Mouse (Mus musculus): ENCODE measurements at regions not wholly inside any gene's neighbourhood (a gene's known extent, or its start where the extent isn't known, plus 50 kb on each side); places are given as distances from the start of the nearest gene placed in this dataset.
"Not testable (repeated sequence)": the region's sequence is repeated elsewhere in the genome, so short reads cannot be mapped to it uniquely, and the experiment has no call there.

DNA sequence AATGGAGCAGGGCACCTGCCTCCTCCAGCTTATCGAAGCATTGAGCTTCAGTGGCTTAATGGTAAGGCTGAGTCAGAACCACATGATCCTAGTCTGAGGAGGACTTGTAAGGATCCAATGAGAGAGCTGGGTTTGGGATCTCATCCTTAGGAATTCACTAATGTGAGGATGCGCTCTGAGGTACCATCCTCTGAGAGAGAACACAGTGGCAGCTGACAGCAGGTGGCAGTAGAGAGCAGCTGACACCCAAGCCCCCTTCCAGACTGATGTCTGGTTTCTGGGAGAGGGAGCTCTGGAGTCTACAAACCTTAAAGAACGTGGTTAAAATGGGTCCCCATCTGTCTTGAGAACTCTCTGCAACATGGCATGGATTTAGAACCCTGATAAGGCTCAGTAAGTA, 137.8 kb downstream of the B3glct start:
- peak; percentile 15 for DNase-seq (ENCODE audit: low spot score)

DNA sequence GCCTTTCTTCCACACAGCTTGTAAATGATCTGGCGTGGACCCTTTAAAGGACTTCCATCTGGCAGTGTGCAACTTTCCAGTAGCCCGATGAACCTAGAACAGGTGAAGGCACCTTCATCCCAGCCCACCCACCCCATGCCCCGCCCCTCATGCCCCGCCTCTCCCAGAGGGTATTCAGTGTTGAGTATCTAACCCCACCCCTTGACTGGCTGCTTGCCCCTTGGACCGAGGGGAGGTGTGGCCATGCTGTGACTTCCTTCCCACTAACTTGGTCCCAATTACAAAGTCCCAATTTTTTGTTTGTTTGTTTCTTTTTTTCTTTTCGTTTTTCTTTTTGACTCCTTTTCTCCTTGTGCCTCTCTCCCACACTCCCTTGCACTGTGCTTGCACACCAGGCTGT, 140.8 kb downstream of the B3glct start:
- DNase-seq (ENCODE audit: low spot score): no peak

DNA sequence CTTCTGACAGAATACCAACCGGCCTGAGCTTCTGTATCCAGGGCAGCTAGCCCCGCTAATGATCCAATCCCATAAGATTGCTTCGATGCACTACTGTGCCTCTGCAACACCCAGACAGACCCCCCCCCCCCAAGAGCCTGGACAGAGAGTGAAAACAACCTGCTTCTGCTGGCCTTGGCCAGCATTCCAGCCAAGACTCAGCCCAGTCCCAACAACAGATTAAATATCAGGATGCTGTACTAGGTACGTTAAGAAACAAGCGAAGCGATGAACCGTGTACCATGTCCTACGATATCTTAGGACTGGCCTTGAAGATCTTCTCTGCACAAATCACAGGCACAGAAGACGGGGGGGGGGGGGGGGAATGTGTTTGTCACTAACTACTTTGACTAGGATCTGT, 145.8 kb downstream of the B3glct start:
- DNase-seq (ENCODE audit: low spot score): no peak

- DNase-seq (ENCODE audit: low spot score): no peak
Measured at GRCm38 (mm10) chr5:149827599-149827998, 149.6 kb downstream of the B3glct start.

DNA sequence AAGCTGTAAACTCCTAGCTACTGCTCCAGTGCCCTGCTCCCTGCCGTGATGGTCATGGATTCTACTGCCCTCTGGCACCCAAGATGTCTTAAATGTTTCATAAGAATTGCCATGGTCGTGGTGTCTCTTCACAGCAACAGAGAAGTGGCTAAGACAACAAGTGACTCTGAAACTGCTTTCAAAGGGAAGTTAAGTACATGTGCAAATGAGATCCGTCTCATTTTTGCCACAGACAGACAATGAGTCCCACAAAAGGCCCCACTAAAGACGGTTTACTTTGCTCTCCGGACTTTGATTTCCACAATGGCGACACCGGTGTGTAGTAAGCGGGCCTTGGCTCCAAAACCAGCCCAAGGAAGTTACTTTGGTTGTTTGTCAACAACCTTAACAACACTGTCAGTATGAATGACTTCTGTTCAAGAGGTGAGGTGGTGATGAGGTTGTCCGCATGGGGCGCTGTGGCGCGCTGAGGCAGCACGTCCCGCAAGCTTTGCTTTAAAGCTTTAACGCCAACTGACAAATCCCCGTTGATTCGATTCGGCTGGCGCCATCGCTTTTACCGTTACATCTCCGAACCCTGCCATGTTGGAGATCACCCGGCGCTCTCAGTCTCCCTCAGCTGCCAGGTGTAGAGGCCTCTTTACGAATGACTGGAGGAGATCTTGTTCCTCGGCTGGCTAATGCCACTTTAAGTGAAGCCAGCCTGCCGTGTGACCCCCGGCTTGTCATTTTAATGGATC, 153.3 kb downstream of the B3glct start:
- DNase-seq (ENCODE audit: low spot score): peak; percentile 31

GRCm38 (mm10) chr5:149837379-149837778, 159.3 kb downstream of the B3glct start:
- no peak for DNase-seq (ENCODE audit: low spot score)

- DNase-seq (ENCODE audit: low spot score): no peak
Measured at GRCm38 (mm10) chr5:149842491-149842890, 164.5 kb downstream of the B3glct start.

- DNase-seq (ENCODE audit: low spot score): no peak
Measured at GRCm38 (mm10) chr5:149843310-149843709, 165.3 kb downstream of the B3glct start.

DNA sequence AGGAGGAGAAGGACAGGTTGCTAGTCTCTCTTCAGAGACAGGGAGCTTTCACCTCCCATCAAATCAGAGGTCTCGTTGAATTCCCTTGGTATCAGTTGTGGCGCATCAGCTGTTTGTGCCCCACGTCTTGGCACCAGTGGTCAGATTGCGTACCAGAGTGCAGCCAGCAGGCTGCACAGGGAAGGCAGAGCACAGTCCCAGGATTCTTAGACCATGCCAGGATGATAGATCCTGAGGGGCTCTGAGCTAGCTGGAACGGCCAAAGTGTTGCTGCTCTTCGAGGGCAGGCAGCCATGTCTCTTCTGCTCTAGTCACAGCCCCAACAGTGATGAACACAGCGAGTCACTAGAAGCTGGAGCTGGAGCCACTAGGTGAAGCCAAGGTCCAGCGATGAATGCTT, 167.2 kb downstream of the B3glct start:
- no peak for DNase-seq (ENCODE audit: low spot score)

- DNase-seq (ENCODE audit: low spot score): no peak
Measured at GRCm38 (mm10) chr5:149848465-149848864, 170.0 kb upstream of the Rxfp2 start.

DNA sequence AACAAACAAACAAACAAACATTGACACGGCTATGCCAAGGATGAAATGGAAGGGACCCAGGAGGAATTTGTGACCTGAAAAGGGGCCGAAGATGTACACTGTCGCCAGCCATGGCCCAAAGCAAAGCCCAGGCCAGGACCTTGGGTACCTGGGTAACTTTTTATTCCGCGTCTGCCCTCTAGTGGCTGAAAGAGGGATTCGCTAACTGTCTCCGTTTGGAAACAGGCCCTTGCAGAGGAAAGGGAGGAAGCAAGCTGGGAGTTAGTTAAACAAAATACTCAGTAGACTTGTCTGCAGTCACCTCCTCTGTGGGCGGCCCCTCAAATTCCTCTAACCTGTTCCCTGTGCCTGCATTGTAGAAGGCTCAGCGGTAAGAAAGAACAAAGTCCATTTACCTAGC, 167.5 kb upstream of the Rxfp2 start:
- DNase-seq (ENCODE audit: low spot score): peak; percentile 63

GRCm38 (mm10) chr5:149852516-149852915, 166.0 kb upstream of the Rxfp2 start:
- DNase-seq (ENCODE audit: low spot score): no peak

- no peak for DNase-seq (ENCODE audit: low spot score)
Measured at GRCm38 (mm10) chr5:149856101-149856500, 162.4 kb upstream of the Rxfp2 start.

DNA sequence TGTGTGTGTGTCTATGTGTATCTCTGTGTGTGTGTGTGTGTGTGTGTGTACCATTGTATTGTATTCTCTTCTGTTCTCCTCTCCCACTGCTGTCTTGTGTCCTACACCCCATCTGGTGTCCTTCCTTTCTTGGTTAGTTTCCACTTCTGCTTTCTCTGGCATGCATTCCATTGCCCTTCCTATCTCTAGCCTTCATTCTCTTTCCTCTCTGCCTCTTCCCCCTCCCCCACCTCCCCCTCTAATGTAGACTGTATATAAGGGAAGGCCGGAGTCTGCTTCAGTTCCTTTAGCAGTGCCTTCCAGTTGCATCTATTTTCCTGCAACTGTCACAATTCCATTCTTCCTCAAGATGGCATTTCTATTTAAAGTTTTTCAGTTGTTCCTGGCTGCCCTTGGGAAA, 161.5 kb upstream of the Rxfp2 start:
- DNase-seq (ENCODE audit: low spot score): no peak

DNA sequence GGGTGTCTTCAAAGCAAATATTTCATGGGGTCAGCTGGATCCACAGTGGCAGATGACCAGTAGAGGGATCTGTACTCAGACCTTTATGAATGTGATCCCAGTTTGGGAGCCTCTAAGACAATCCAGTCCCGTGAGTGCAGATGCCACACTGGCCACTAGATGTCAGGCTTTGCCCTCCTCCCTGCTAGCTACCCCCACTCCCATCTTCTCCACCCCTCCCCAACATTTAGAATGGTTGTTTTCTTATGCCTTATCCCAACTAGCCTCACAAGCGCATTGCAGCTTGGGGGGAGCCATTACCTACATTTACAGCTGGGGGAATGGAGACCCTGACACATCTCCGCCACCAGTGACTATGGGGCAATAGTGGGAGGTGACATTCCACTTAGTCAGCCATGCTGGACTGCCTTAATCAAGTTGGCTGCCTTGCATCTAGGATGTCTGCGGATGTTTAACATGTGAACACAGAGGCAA, 156.9 kb upstream of the Rxfp2 start:
- DNase-seq (ENCODE audit: low spot score): peak; percentile 52

- DNase-seq (ENCODE audit: low spot score): no peak
Measured at GRCm38 (mm10) chr5:149867926-149868325, 150.5 kb upstream of the Rxfp2 start.

DNA sequence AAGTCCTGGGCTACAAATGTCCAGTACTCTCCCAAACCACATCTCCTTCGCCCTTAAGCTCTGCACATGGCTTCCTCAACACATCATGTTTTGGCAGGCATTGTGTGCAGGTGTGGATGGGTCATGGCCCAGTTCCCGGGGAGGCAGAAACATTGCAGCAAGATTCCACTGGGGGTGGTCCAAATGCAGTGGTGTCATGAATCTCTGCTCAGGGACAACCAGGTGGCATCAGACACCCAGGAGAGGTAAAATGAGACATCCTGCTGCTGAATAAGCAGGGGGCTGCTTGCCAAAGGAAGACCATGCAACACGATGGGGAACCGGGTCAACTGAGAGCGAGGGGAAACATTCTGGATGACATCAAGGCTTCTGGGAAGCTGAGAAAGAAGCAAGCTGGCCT, 149.0 kb upstream of the Rxfp2 start:
- DNase-seq (ENCODE audit: low spot score): peak; percentile 3

DNA sequence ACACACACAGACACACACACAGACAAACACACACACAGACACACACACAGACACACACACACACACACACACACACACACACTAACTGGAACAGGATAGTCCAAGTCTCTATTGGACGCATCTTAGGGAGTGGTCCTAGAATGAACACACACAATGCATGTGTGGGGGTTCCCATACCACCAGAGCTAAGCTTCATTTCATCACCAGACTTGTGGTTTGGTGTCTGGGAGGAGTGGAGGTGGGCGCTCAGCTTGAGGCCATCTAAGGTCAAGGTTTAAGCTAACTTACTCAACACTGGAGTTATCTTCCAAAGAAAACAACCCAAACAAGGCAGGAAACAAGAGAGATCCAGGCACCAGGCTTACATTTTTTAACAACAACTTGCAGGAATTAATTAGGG, 147.9 kb upstream of the Rxfp2 start:
- no peak for DNase-seq (ENCODE audit: low spot score)

DNA sequence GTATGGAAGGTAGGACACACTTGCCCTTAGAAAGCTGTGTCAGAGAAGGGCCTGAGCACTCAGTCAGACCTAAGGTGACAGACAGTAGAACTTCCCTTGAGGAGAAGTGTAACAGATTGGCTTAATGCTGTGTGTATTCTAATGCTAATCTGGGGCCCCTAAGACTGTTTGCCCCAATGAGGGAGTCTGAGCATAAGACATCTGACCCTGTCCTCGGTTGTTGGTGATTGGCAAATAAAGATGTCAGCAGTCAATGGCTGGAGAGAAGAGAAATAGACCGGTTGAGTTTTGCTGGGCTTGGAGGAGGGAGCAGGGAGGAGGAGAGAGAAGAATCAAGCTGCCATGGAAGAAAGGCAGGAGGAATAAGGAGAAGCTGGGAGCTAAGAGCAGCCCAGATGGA, 147.0 kb upstream of the Rxfp2 start:
- no peak for DNase-seq (ENCODE audit: low spot score)

GRCm38 (mm10) chr5:149873482-149874002, 144.9 kb upstream of the Rxfp2 start:
- no peak for DNase-seq (ENCODE audit: low spot score)

GRCm38 (mm10) chr5:149874342-149874741, 144.1 kb upstream of the Rxfp2 start:
- no peak for DNase-seq (ENCODE audit: low spot score)

DNA sequence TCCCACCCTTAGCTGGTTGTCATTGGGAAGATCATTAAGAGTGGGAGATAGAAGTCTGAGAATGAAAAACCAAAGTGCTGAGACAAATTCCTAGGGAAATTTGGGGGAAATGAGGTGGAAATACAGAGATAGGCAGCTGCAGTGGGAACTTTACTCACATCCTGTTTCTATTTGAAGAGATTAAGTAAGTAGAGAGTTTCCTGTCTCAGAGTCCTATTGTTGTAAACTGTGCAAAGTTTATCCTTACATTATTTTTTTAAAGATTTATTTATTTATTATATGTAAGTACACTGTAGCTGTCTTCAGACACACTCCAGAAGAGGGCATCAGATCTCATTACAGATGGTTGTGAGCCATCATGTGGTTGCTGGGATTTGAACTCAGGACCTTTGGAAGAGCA, 126.0 kb upstream of the Rxfp2 start:
- not testable (repeated sequence) for DNase-seq (ENCODE audit: low spot score)

DNA sequence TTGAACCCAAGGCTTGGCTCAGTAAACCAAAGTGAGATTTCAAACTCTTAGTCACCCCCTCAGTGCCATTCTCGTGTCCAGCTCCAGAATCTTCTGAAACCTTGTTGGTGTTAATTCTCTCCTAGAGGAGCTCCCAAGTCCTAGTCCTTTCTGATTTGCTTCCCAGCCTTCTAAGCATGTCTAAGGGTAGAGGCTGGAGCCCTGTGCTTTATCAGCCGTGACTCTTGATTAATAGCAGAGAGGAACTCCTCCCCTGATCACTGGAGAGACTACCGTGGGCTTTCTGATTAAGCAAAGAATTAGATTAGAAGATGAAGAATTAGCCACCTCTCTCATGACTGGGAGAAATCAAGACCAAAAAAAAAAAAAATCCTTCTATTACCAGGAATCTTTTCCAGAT, 111.5 kb upstream of the Rxfp2 start:
- DNase-seq (ENCODE audit: low spot score): no peak

All from heart, adult 8-10 months (tissue).